Mouse (Mus musculus) hindbrain, embryonic 13.5 days (tissue): ENCODE results near the gene Fgf15. TPM values are rescaled to one million over a fixed set of nuclear protein-coding genes. Genes with fewer than 3 reads are reported as not detected.
"Not testable (repeated sequence)": the region's sequence is repeated elsewhere in the genome, so short reads cannot be mapped to it uniquely, and the experiment has no call there.

Source experiments
- ATAC-seq: fragments of 200-750 bp; cut with Nextera tagmentation; 2 replicates; pipeline ENCODE4 v1.8.0; 2017; ENCODE audit warnings: moderate TSS enrichment; ENCODE audit not compliant: low FRiP score
- H3K27ac ChIP-seq: fragments of 300-500 bp; sonication (generic); 2 replicates; pipeline ENCODE4 v1.5.1; 2015; ENCODE audit warnings: inconsistent platforms, mild to moderate bottlenecking, moderate library complexity
- H3K27me3 ChIP-seq: fragments of 300-500 bp; sonication (generic); 2 replicates; pipeline ENCODE4 v1.6.1; 2015; ENCODE audit warnings: mild to moderate bottlenecking, inconsistent platforms
- H3K36me3 ChIP-seq: fragments of 300-500 bp; sonication (generic); 2 replicates; pipeline ENCODE4 v1.6.1; 2015; ENCODE audit warnings: mild to moderate bottlenecking, inconsistent platforms
- H3K4me1 ChIP-seq: fragments of 300-500 bp; sonication (generic); replicated peaks from 2 replicates; pipeline ENCODE4 v1.6.1; 2015; ENCODE audit warnings: inconsistent platforms
- H3K4me2 ChIP-seq: fragments of 300-500 bp; sonication (generic); 2 replicates; pipeline ENCODE4 v1.6.1; 2015; ENCODE audit warnings: inconsistent platforms, mild to moderate bottlenecking, moderate library complexity
- H3K4me3 ChIP-seq: fragments of 300-500 bp; sonication (generic); 2 replicates; pipeline ENCODE4 v1.5.1; 2015; ENCODE audit warnings: mild to moderate bottlenecking, inconsistent platforms
- H3K9ac ChIP-seq: fragments of 300-500 bp; sonication (generic); 2 replicates; pipeline ENCODE4 v1.6.1; 2015; ENCODE audit warnings: mild to moderate bottlenecking, inconsistent platforms
- H3K9me3 ChIP-seq: fragments of 300-500 bp; sonication (generic); 2 replicates; pipeline ENCODE4 v1.6.1; 2016; ENCODE audit warnings: inconsistent platforms
- WGBS: fragments of 180-500 bp; shearing (Covaris S2); methylation state at CpG from one replicate; pipeline ENCODE4 v1.1.7; 2015; 5-methylcytosine and 5-hydroxymethylcytosine counted together
- polyA plus RNA-seq: library from polyadenylated mRNA; unstranded; fragments of >200 nt; fragmentation: Nextera tagmentation; extraction: Ambion mirVana; gene quantifications from 2 replicates; pipeline ENCODE4 v1.2.1, GENCODE M21; 2015

Gene Fgf15
- polyA plus RNA-seq, 1 experiment from 2014 or later: 66.5 TPM

DNA sequence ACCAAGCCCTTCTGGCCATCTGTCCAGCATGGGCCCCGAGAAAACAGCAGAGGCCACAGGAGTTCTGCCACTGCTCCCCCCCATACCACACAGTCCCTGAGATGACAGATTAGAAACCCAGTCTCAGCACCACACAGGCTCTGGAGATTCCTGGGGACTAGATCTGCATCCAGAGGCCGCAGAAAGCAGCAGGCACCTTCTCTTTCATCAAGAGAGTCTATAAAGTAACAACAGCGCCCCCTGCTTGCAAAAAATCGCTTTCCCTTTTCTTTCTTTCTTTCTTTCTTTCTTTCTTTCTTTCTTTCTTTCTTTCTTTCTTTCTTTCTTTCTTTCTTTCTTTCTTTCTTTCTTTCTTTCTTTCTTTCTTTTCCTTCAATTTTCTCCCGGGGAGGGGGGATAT, 2.1 kb upstream of the Fgf15 start:
- peaks cover 68% of the 10 kb centered on the region for H3K27me3 ChIP-seq
- H3K27ac ChIP-seq: no peak overlapping the region; the same call in 1 of the 2 replicates
- no peak overlapping the region for H3K4me3 ChIP-seq
- no peak for ATAC-seq
- peaks cover 39% of the 10 kb centered on the region for H3K4me1 ChIP-seq
- H3K9me3 ChIP-seq: no peaks in the 10 kb centered on the region
- no peaks in the 10 kb centered on the region for H3K36me3 ChIP-seq
- WGBS: 3% methylated on average over 5 of the region's 5 CpGs
- H3K9ac ChIP-seq: no peak overlapping the region
- peak overlapping the region; percentile 81; the same call in 1 of the 2 replicates for H3K4me2 ChIP-seq

DNA sequence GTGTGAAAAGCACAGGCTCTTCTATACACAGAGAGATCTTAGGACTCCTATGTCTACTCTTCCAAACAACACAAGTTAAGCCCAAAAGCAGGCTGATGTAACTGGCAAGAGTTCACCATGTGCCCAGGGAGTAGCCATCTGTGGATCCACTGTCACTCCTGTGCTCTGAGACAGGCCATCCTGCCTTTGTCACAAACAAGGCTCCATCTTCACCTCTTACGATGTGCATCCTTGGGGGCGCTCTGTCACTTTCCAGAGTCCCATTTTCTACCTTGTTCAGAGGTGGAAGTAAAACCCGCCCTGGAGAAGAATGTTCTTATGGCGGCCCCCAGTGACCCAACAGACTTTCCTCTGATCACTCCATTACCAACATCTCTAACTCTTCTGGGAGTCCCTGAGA, 1.6 kb upstream of the Fgf15 start:
- under 1% methylated on average over 4 of the region's 4 CpGs for WGBS
- Histone ChIP-seq H3K36me3 (no peaks in the 10 kb centered on the region), H3K27ac (peak overlapping the region; percentile 44), H3K27me3 (peaks cover 67% of the 10 kb centered on the region), H3K4me1 (peaks cover 39% of the 10 kb centered on the region), H3K4me3 (peak overlapping the region; percentile 50), H3K4me2 (peak overlapping the region; percentile 81), H3K9me3 (no peaks in the 10 kb centered on the region), H3K9ac (0 out of 2 replicates have a peak overlapping the region, but pooled peaks have one; percentile 72)
- ATAC-seq: 0 out of 2 replicates have a peak, but pooled peaks have one; percentile 29

DNA sequence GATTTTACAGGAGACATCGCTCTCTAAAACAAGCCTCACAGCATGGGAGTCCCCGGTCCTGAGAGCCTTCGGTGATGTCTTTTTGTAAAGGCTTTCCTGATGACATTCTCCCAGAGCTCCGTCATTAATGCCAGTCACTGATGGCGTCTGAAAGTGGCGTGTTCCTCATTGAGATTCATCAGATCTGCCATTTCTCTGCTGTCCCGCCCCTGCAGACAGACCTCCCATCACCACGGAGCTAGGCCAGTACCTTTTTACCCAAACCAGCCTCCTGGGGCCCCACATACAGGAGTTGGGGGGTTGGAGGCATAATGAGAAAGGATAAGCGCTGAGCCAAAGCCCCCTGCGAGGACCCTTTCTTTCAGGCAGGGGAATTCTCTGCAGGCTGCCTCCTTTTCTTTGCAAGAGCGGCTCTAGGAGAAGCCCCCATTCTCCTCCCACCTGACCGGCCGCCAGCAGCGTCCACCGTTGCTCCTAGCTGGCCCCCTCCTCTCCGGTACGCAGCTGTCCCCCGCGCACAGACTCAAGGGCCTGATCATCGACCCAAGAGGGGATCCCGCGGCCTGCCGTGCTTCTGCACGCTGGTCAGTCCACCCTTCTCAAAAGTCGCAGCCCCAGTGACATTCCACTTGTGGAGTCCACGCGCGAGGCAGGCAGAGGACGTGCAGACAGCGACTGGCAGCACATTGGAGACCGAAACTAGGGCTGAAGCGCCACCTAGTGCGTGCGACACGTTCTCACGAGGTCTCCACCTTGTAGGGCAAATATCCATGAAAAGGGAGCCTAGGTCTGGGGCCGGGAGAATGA, 823 bp upstream of the Fgf15 start:
- Histone ChIP-seq H3K36me3 (no peaks in the 10 kb centered on the region), H3K27ac (peak overlapping the region; percentile 76), H3K9me3 (no peaks in the 10 kb centered on the region), H3K4me1 (peaks cover 39% of the 10 kb centered on the region), H3K4me3 (peak overlapping the region; percentile 50), H3K27me3 (peaks cover 68% of the 10 kb centered on the region), H3K4me2 (peak overlapping the region; percentile 81), H3K9ac (peak overlapping the region; percentile 72)
- WGBS: under 1% methylated on average over 37 of the region's 37 CpGs
- ATAC-seq: peak; percentile 70

DNA sequence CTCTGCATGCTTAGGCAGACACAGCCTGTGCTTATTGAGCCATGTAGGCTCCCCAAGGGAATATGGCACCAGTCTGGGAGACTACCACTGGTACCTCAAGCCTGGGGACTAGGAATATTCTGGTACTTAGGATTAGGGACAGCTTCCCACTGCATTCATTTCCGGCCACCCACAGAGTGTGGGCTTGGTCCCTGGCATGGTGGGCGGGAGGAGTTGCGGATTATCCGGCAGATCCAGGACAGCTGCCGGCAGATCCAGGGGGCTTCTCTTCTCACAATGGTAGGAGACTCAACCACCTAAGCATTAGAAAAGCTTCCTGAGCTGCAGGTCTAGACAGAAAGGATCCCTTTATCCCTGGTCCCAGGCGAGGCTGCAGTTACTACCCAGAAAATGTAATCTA, 2.2 kb downstream of the Fgf15 start:
- WGBS: 29% methylated on average over 6 of the region's 6 CpGs
- no peak overlapping the region for H3K27ac ChIP-seq
- peak overlapping the region; percentile 81 for H3K4me2 ChIP-seq
- no peaks in the 10 kb centered on the region for H3K9me3 ChIP-seq
- peaks cover 39% of the 10 kb centered on the region for H3K4me1 ChIP-seq
- H3K9ac ChIP-seq: peak overlapping the region; percentile 7; the same call in 1 of the 2 replicates
- no peak for ATAC-seq
- H3K27me3 ChIP-seq: peaks cover 54% of the 10 kb centered on the region
- H3K4me3 ChIP-seq: peak overlapping the region; percentile 50
- no peaks in the 10 kb centered on the region for H3K36me3 ChIP-seq

DNA sequence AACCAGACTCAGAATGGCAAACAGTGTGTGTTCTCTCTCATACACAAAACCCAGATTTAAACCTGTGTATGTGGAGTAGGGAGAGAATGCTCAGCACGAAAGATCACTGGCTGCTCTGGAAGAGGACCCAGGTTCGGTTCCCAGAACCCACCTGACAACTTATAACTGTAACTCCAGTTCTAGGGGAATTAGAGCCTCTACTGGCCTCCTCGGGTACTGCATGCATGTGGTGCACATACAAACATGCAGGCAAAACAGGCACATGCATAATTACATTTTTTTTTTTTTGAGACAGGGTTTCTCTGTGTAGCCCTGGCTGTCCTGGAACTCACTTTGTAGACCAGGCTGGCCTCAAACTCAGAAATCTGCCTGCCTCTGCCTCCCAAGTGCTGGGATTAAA, 9.2 kb downstream of the Fgf15 start:
- not testable (repeated sequence) for H3K9me3 ChIP-seq

DNA sequence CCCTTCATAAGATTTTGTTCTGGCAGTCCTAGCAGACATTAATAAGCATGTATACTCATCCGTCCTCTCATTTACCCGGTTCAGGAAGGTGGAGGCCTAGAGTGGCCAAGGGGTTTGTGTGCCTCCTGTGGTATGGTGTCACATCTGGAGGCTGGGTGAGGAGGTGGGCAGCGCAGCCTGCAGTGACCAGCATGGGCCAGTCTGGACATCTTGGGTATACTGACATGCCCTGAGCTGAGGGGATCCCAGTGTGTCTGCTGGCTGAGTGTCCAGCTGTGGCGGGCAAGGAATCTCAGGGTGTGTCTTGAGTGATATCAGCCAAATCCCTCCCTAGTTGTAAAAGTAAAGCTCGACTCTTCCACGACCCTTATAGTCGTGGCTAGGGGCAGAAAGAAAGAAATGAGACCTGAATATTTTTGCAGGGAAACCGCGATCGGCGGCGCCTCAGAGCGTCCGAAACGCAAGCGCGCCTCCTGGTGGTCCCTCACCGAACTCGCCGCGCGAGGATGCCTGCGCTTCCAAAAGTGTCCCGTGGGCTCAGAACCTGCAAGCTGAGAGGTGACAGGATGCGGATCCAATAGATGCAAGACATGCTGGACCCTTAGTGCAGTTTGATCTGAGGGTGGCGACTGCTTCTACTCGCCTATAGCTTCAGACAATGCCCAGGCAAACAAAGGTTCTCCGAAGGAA, 10.5 kb downstream of the Fgf15 start:
- H3K27me3 ChIP-seq: peaks cover 10% of the 10 kb centered on the region; the same call in 1 of the 2 replicates
- H3K9me3 ChIP-seq: no peaks in the 10 kb centered on the region; the same call in 1 of the 2 replicates
- no peaks in the 10 kb centered on the region for H3K36me3 ChIP-seq
- H3K4me1 ChIP-seq: peaks cover 3% of the 10 kb centered on the region
- H3K9ac ChIP-seq: peak overlapping the region; percentile 64
- ATAC-seq: no peak
- WGBS: 11% methylated on average over 28 of the region's 28 CpGs
- no peak overlapping the region for H3K27ac ChIP-seq
- no peak overlapping the region; the same call in 1 of the 2 replicates for H3K4me3 ChIP-seq
- H3K4me2 ChIP-seq: peak overlapping the region; percentile 46

More for the DNA sequence above, 9.2 kb downstream of the Fgf15 start:
- H3K27me3 ChIP-seq: peaks cover 10% of the 10 kb centered on the region; the same call in 1 of the 2 replicates
- 96% methylated on average over 3 of the region's 3 CpGs for WGBS
- not testable (repeated sequence) for H3K4me2 ChIP-seq, H3K36me3 ChIP-seq, H3K9ac ChIP-seq, H3K4me1 ChIP-seq, ATAC-seq, H3K4me3 ChIP-seq, H3K27ac ChIP-seq

DNA sequence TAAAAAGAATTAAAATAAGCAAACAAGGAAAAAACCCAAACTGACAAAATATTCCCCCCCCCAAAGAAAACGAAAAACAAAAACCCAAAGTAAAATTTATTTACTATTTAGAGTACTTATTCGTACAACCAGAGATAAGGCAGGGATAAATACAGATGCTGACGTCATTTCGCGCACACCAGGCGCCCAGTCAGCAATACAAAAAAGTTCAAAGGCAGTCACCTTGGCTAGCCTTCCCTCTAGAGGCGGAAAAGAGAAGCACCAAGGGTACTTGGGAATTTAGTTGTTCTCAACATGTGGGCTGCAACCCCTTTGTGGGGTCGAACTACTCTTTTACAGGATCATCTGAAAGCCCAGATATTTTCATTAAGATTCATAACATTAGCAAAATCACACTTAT, 11.5 kb downstream of the Fgf15 start:
- H3K4me2 ChIP-seq: no peak overlapping the region
- H3K36me3 ChIP-seq: no peaks in the 10 kb centered on the region
- WGBS: 15% methylated on average over 8 of the region's 8 CpGs
- no peaks in the 10 kb centered on the region; the same call in 1 of the 2 replicates for H3K9me3 ChIP-seq
- no peak overlapping the region for H3K27ac ChIP-seq
- no peak overlapping the region for H3K4me3 ChIP-seq
- peaks cover 10% of the 10 kb centered on the region; the same call in 1 of the 2 replicates for H3K27me3 ChIP-seq
- no peak overlapping the region for H3K9ac ChIP-seq
- H3K4me1 ChIP-seq: peaks cover 3% of the 10 kb centered on the region
- no peak for ATAC-seq

DNA sequence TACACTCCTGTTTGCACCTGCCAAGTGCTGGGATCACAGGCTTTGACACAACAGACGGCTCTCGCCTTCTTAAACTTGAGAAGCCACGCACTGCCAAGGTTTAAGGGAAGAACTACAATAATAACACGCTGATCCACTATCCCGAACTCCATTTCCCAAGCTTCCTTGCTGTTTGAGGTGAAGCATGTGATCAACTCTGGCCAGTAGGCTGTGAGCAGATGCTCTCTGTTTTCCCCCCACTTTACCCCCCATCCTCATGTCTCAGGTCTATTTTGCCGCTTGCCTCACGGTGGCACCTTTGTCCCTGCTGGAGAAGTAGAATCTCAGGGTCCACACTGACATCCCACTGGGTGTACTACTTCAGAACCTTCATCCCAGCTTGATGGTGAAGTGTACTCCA, 12.4 kb downstream of the Fgf15 start:
- Histone ChIP-seq H3K4me3 (no peak overlapping the region), H3K27ac (no peak overlapping the region), H3K4me2 (no peak overlapping the region), H3K4me1 (peaks cover 3% of the 10 kb centered on the region), H3K27me3 (peaks cover 10% of the 10 kb centered on the region; the same call in 1 of the 2 replicates), H3K9me3 (no peaks in the 10 kb centered on the region; the same call in 1 of the 2 replicates), H3K9ac (no peak overlapping the region), H3K36me3 (no peaks in the 10 kb centered on the region)
- 0 out of 2 replicates have a peak, but pooled peaks have one; percentile 55 for ATAC-seq
- WGBS: 29% methylated on average over 7 of the region's 7 CpGs

DNA sequence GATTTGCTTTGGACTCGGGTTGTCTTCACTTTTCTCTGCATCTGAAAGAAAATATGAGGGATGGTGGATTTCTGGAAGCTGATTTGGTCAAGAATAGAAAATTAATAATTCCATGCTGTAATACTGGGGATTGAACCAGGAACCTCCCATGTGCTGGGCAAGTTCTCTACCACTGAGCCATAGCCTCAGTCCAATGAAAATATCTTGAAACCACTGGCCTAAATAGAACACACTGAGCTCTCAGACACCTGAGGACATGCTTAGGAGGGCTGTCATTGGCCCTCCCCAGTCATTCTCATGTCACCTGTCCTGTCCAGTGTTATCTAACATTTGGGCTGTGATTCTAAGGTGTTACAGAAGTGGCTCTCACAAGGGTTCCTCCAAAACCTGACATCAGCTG, 14.8 kb downstream of the Fgf15 start:
- Histone ChIP-seq H3K27me3 (peaks cover 10% of the 10 kb centered on the region; the same call in 1 of the 2 replicates), H3K4me2 (no peak overlapping the region), H3K36me3 (no peaks in the 10 kb centered on the region), H3K4me3 (no peak overlapping the region), H3K4me1 (peaks cover 12% of the 10 kb centered on the region), H3K9me3 (no peaks in the 10 kb centered on the region), H3K27ac (no peak overlapping the region), H3K9ac (no peak overlapping the region)
- ATAC-seq: no peak
- WGBS: 85% methylated on average over 1 of the region's 1 CpGs

DNA sequence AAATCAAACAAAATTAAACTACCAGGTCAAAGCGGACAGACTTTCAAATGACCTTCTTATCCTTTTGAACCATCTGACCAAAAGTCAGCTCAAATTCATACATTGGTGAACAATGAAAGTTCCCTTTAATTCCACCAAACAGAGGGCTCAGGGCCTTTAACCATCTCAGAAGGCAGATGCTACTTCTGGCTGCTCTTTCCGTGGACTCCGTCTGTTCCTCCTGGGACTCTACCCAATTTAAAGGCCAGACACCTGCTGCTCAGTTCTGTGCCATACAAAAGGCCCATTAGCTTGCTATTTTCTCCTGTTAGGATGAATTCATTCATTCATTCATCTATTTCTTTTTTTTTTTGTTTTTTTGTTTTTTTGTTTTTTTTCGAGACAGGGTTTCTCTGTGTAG, 16.6 kb downstream of the Fgf15 start:
- Histone ChIP-seq H3K27ac (no peak overlapping the region), H3K27me3 (peaks cover 6% of the 10 kb centered on the region; the same call in 1 of the 2 replicates), H3K9me3 (no peaks in the 10 kb centered on the region), H3K36me3 (peaks cover 14% of the 10 kb centered on the region), H3K4me1 (peaks cover 17% of the 10 kb centered on the region), H3K4me3 (no peak overlapping the region), H3K9ac (no peak overlapping the region), H3K4me2 (no peak overlapping the region)
- WGBS: 52% methylated on average over 4 of the region's 4 CpGs
- no peak for ATAC-seq

DNA sequence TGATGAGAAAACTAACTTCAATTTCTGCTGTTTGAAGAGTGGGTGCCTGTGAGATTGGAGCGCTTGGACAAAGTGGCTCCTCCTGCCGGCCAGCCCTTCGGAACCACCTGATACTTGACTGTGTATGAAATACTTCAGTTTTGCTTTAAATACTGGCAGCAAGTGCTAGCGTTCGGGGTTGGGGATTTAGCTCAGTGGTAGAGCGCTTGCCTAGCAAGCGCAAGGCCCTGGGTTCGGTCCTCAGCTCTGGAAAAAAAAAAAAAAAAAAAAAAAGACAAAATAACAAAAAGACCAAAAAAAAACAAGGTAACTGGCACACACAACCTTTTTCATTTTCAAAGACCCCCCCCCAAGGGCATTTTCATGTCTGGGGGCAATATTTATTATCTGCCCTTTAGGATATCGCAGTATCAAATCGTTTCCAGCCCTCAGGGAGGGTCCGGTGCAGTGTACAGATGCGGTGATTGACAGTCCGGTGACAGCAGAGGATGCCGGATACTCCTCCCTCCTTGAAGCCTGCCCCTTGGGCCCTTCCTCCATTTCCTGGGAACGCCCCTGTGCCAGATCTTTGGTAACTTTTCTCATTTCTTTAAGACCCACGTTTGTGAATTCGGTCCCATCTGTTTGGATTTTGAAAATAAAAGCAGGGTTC, 18.1 kb downstream of the Fgf15 start:
- Histone ChIP-seq H3K9me3 (no peaks in the 10 kb centered on the region), H3K4me1 (peaks cover 17% of the 10 kb centered on the region), H3K36me3 (peaks cover 28% of the 10 kb centered on the region), H3K27ac (peak overlapping the region; percentile 92), H3K27me3 (peaks cover 3% of the 10 kb centered on the region; the same call in 1 of the 2 replicates), H3K9ac (peak overlapping the region; percentile 90), H3K4me2 (peak overlapping the region; percentile 94), H3K4me3 (peak overlapping the region; percentile 84)
- ATAC-seq: peak; percentile 93
- 8% methylated on average over 17 of the region's 17 CpGs for WGBS
